Mouse (Mus musculus) urinary bladder, postnatal 25 days (tissue): ENCODE results near the gene Dlg2.
A peak's percentile ranks its signal among the peaks of the same experiment; 100 is the strongest.

Experiments used
- DNase-seq: peaks from one replicate; pipeline ENCODE4 v3.0.0; 2022; ENCODE audit warnings: low spot score

Gene Dlg2

GRCm38 (mm10) chr7:91090317-91090829, 613.9 kb downstream of the Dlg2 start:
- no peak for DNase-seq

DNA sequence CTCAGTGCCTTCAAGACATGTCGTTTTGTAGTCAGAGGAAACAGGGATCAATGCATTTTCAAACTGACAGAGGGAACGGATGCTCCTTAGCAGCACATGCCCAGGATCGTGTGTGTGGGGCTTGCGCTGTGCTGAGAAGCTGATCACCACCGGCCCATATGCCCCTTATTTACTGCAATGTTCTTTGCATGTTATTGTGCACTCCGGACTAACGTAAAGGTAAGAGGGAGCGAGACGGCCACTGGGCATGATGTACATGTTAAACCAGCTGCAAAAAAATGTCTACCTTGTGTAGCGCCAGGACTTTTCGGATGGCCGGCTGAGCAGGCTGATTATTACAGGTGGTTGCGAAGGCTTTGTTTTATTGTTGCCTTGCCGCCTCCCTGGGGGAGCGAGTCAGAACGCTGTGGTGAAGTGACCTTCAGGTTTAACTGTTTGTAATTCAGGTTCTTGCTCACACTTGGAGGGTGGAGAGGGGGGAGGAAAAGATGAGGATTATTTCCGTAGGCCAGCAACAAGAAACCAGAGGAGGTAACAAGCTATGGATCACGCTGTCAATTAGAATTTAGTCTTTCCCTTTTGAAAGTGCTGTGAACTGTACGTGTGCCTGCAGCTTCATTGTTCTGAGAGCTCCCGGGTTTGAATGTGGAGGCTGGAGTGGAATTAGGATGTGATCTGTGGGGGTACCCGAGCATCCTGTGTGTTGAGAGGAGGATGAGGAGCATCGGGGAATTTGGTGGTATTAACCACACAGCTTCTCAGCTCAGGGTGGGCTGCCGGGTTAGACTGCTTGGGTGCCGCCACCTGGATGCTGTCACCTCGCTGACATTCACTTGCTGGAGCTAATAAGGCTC, 614.6 kb downstream of the Dlg2 start:
- DNase-seq: no peak

- DNase-seq: no peak
These were observed 620.0 kb downstream of the Dlg2 start for GRCm38 (mm10) chr7:91096467-91096866.

DNA sequence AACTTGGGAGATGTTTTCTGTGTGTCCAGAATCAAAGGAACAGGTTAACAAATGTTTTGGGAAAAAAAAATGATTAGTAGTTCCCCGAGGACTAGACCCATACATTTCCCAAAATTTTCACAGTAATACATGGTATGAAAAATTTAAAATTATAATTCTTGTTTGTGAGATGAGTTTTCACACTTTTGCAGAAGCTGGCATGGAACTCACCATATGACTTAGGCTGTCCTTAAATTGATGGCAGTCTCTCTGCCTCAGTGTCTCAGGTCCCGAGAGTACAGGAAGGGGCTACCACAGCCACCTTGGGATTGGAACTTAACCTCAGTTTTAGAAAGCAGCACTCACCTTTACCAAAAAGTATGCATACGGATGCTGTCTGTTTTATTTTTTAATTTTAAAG, 622.0 kb downstream of the Dlg2 start:
- no peak for DNase-seq

DNA sequence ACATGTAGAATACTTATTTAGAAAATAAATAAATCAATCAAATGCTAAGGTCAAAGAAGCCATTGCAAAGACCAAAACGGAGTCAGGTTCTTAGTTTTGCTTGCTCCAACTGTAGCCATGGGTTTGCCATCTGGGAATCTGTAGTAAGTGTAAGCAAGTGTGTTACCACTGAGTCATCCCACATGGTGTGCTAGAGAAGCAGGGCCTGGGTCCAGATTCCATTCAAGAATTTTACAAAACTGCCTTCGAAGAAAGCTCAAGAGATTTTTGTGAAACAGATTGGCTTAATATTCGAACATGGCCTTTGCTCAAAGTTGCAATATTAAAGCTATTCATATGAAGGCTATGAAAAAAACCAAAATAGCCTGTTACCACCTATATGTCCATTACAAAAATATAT, 633.1 kb downstream of the Dlg2 start:
- no peak for DNase-seq

DNA sequence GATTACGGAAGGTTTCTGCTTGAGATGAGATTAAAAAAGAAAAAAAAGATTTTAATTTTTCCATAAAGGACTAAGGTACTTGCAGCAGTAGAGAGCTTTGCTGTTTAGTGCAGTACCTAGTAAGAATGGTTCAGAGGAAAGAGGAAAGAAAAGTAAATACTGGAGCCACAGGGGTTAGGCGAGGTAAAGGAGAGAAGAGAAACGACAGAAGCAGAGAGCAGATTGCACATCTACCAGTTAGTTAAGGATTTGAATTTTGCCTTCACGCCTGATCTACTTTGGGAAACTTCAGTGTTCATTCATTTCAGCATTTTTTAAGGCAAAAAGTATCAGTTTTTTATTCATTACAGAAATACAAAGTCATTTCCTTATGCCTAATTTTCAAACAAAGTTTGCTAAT, 655.7 kb downstream of the Dlg2 start:
- no peak for DNase-seq

DNA sequence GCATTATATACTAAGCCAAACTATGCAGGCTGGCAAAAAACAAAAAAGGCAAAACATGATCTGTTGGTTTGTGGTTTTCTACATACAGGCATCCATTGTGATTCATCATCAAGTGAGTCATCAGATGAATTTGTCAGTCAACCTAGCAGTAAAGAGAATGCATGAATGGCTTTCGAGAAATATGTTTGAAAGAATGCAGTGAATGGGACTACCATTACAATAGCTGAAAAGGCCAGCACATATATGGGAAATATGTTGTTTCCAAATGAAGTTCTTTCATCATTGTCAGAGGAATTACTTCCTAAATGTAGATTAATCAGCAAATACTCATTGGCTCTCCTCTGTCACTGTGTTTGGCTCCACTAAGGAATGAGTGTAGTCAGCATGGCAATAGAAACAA, 677.6 kb downstream of the Dlg2 start:
- DNase-seq: no peak

- DNase-seq: no peak
These were observed 682.7 kb downstream of the Dlg2 start for GRCm38 (mm10) chr7:91159144-91159543.

- no peak for DNase-seq
These were observed 685.2 kb downstream of the Dlg2 start for GRCm38 (mm10) chr7:91161643-91162175.

DNA sequence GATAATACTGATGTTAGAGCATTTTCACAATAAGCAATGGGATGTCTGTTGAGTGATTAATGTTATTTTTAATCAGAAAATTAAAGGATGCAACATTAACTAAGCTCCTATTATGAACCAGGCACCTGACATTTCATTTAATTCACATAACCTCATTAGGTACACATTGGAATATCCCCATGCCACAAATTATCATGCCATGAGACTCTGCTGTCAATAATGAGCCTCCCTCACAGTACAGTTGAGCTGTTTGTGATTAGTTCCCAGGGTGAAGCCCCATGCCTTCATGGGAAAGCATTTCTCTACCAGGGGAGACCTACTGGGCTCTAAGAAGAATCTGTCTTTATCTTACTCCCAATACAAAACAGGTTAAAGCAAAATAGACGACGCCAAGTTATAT, 697.1 kb downstream of the Dlg2 start:
- DNase-seq: no peak

- DNase-seq: no peak
These were observed 711.7 kb downstream of the Dlg2 start for GRCm38 (mm10) chr7:91188211-91188610.

DNA sequence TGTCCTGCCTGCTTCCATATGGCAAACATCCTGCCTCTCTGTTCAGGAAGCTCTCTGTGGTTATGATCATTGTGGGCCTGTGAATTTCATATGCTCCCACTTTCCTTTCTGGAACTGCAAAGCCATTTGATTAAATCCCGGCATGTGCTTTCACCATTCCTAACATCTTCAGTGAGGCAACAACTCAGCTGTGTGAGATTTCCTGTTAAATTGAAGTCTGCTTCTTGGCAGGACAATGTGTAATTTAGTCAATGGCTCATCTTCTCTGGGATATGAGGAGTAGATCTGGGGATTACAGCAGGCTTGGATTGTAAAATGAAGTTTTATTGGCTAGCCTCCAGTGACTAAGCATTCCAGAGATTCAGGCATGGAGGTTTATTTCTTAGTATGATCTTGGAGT, 722.9 kb downstream of the Dlg2 start:
- no peak for DNase-seq

- DNase-seq: no peak
These were observed 731.8 kb downstream of the Dlg2 start for GRCm38 (mm10) chr7:91208083-91208852.

DNA sequence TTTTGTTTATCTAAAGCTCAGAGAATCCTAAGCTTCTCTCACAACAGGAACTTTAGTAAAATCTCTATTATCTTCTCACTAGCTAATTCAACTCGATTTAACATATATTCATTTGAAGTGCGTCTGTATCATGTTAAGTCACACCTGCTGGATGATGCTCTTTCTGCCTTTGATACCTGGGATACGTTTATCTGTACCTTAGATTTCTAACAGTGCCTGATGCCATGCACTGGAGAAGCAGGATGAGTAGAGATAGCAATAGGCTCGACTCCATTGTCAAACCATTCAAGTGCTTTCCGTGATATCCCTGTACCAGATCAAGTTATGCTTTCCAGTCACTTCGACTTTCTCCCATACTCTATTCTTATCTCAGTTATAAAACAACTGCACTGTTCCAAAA, 732.5 kb downstream of the Dlg2 start:
- no peak for DNase-seq

- DNase-seq: no peak
These were observed 735.8 kb downstream of the Dlg2 start for GRCm38 (mm10) chr7:91212236-91212635.

GRCm38 (mm10) chr7:91214921-91215320, 738.4 kb downstream of the Dlg2 start:
- no peak for DNase-seq

DNA sequence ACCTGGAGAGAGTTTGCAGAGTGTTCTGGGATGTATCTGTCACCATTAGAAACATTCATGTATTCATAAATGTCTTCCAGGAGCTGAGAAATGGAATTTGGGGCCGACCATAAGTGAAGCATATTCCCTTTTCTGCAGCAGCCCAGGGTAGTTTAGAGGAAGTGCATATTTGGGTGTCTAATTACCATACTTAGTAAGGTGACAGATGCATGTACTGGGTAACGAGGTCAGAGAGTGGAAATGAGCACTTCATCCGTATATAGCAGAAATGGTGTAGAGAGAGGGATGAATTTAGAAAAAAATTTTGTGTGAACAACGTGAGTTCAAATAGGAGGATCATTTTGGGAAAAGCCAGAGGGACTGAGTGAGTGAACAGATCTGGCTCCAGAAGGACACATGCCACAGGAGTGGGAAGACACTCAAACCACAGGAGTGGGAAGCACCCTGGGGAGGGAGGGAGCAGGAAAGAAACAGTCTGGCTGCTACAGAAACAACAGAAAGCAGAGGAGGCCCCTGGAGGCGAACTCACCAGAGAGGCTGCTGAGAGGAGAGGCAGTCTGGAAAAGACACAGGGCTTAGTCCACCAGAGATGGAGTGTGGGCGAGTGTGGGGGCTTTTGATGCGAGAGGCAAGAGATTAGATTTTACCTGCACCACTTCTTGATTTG, 742.0 kb downstream of the Dlg2 start:
- DNase-seq: no peak

DNA sequence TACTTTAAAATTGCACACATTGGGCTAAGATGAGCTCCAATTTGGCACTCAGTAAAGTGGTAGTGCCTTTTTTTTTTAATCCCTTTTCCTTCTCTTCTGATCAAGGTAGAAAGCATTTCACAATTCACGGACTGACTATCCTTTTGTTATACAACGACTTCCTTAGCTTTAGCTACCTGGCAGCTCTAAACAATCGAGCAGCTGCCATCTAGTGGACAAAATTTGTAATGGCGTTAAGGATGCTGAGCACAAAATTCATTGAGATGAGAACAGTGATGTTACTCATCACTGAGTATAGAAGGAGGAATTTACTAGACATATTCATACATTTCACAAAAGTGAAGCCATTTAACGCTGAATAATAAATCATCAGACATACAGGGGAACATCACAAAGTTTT, 750.0 kb downstream of the Dlg2 start:
- peak; percentile 12 for DNase-seq

- no peak for DNase-seq
These were observed 765.2 kb downstream of the Dlg2 start for GRCm38 (mm10) chr7:91241718-91242117.

DNA sequence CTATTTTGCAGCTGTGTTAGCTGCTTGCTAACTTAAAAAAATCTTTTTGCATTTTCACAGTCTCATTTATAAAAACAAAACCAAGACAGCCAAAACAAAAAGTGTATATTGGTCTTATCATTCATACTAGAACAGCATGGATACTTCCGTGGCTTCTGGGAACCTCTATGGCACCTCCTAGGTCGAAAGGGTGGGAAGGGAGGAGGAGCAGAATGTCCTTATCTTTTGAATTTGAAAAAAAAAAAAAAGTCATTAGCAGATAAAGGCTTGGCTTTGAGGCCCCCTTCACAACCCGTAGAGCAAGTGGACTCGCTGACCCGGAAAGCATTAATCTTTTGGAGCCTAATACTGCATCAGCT, 785.2 kb downstream of the Dlg2 start:
- DNase-seq: no peak

- no peak for DNase-seq
These were observed 785.8 kb downstream of the Dlg2 start for GRCm38 (mm10) chr7:91262031-91262951.
